Mouse (Mus musculus): Measurements from ENCODE around the gene Parp12.

DNA sequence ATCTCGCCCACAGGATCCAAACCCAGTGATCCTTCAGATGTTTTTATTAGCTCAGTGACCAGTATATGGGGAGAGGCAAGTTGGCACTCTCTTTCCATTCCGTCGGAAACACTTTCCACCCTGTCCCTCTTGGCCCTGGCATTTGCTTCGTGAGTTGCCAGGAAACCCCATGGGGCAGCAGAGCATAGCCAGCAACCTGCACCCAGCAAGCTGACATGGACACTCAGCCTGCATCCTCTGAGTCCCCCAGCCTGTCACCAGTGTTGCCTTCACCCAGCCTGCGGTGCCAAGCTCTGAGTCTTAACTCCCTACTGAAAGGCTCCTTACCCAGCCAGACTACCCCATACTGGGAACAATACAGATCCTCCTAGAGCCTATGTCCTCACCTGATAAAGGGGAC lies 69.0 kb downstream of the Parp12 start:
- TF ChIP-seq POLR2A (IDR thresholded peaks at IDR 0.05; ENCODE audit: borderline replicate concordance, control insufficient read depth, low read depth, low read length) (no peak), CTCF (IDR thresholded peaks at IDR 0.05; ENCODE audit: control insufficient read depth, insufficient read depth, low read length) (no peak)
